Mouse (Mus musculus): ENCODE data around the gene Ttc38. TPM values are rescaled to one million over a fixed set of nuclear protein-coding genes. Genes with fewer than 3 reads are reported as not detected.

Gene Ttc38
- polyA plus RNA-seq, 1 experiment from 2014 or later: 3.6 TPM

DNA sequence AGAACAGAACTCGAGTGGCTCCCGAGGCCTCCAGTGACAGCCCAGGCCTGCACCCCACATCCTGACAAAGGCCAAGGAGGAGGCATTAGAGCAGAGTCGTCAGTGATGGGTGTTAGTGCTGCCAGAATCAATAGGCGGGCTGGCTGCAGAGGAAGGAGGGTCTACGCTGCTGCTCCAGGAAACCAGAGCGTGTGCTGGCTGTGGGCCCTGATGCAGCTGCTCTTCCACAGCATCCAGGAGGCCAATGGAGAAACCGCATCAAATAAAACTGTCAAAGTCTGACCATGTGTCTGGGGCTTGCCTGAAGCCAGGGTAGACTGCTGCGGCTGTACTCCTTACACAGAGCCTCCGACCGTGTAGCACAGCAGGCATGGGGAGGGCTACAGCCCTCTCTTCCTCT lies 65.0 kb downstream of the Ttc38 start:
- 83% methylated on average over 10 of the region's 10 CpGs for WGBS
- peaks cover 12% of the 10 kb centered on the region for H3K4me1 ChIP-seq (replicated peaks; ENCODE audit: control insufficient read depth, insufficient read depth, low read length)
- H3K9me3 ChIP-seq (ENCODE audit: control insufficient read depth, low read length): no peaks in the 10 kb centered on the region
- H3K27me3 ChIP-seq (replicated peaks; ENCODE audit: control insufficient read depth, insufficient read depth, low read length): no peaks in the 10 kb centered on the region
- no peak overlapping the region for H3K4me3 ChIP-seq (replicated peaks; ENCODE audit: low read length)
- H3K4me2 ChIP-seq (ENCODE audit: low read length): no peak overlapping the region
- H3K27ac ChIP-seq (ENCODE audit: low read length): no peak overlapping the region
- no peak for ATAC-seq
- H3K36me3 ChIP-seq (ENCODE audit: control insufficient read depth, insufficient read depth): peaks cover 18% of the 10 kb centered on the region
- H3K9ac ChIP-seq (replicated peaks; ENCODE audit: low read depth, low read length): no peak overlapping the region

DNA sequence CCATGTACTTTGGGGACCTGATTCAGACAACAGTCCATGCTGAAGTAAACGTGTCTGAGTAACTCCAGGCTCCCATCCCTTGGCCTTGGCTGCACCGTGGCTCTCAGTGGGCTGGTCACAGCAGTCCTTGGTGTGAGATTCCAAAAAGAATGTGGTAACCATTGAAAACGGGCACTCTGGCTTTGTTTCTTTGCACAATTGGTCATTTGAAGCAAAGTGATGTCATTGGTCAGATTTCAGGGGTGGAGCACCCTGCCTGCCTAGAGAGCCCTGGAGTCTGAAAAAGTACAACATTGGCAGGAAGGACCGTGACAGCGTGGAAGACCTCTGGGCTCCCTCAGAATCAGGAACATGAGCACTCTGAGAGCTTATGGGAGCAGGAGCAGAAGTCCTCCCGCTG lies 67.3 kb downstream of the Ttc38 start:
- Histone ChIP-seq H3K9ac (replicated peaks; ENCODE audit: low read depth, low read length) (no peak overlapping the region), H3K4me2 (ENCODE audit: low read length) (no peak overlapping the region), H3K36me3 (ENCODE audit: control insufficient read depth, insufficient read depth) (peaks cover 12% of the 10 kb centered on the region), H3K4me3 (replicated peaks; ENCODE audit: low read length) (no peak overlapping the region), H3K4me1 (replicated peaks; ENCODE audit: control insufficient read depth, insufficient read depth, low read length) (no peaks in the 10 kb centered on the region; the same call in 1 of the 2 replicates), H3K9me3 (ENCODE audit: control insufficient read depth, low read length) (no peaks in the 10 kb centered on the region), H3K27me3 (replicated peaks; ENCODE audit: control insufficient read depth, insufficient read depth, low read length) (no peaks in the 10 kb centered on the region), H3K27ac (ENCODE audit: low read length) (no peak overlapping the region)
- ATAC-seq: no peak
- 33% methylated on average over 6 of the region's 6 CpGs for WGBS

DNA sequence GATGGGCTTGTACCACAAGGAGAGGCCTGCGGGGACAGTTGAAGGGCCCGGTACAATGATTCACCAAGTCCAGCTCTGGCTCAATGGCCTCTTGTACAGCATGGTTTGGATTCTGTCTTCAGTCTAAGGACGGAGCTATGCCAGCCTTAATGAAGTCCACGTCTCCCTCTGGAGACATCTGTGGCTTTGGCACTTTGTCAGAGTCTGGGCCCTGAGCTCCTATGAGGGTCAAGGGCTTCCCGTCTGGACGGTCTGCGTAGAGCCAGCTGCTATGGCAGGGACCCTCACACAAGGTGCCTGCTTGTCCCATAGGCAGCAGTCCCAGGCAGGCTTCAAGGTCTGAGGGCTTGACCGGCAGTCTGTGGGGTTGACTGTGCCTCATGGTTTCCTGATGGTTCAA lies 68.2 kb downstream of the Ttc38 start:
- WGBS: 76% methylated on average over 8 of the region's 8 CpGs
- ATAC-seq: no peak

DNA sequence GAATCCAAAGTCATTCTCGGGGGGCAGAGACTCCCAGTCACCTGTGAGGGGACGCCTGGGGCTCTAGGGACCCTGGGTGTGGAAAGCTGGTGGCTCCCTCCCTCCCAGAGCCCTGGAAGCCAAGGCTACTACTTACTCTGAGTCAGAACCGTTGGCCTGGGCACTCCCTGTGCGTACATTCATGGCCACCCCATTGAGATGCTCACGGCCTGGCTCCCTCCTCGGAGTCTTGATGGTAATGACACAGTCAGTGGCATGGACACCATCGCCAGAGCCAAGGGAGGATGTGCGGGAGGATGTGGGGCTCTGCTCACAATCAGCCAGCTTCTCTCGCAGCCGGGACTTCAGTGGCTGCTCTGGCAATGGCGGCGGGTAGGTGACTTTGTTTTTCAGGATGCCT lies 68.7 kb downstream of the Ttc38 start:
- WGBS: 78% methylated on average over 12 of the region's 12 CpGs
- H3K27me3 ChIP-seq (replicated peaks; ENCODE audit: control insufficient read depth, insufficient read depth, low read length): no peaks in the 10 kb centered on the region
- H3K4me2 ChIP-seq (ENCODE audit: low read length): no peak overlapping the region
- H3K9me3 ChIP-seq (ENCODE audit: control insufficient read depth, low read length): no peaks in the 10 kb centered on the region
- H3K36me3 ChIP-seq (ENCODE audit: control insufficient read depth, insufficient read depth): peaks cover 6% of the 10 kb centered on the region; the same call in 1 of the 2 replicates
- no peaks in the 10 kb centered on the region; the same call in 1 of the 2 replicates for H3K4me1 ChIP-seq (replicated peaks; ENCODE audit: control insufficient read depth, insufficient read depth, low read length)
- H3K27ac ChIP-seq (ENCODE audit: low read length): no peak overlapping the region
- no peak for ATAC-seq
- H3K4me3 ChIP-seq (replicated peaks; ENCODE audit: low read length): no peak overlapping the region
- no peak overlapping the region for H3K9ac ChIP-seq (replicated peaks; ENCODE audit: low read depth, low read length)

More for the DNA sequence above, 68.2 kb downstream of the Ttc38 start:
- Histone ChIP-seq H3K27ac (ENCODE audit: low read length) (peak overlapping the region; percentile 33; the same call in 1 of the 2 replicates), H3K4me3 (replicated peaks; ENCODE audit: low read length) (no peak overlapping the region), H3K4me2 (ENCODE audit: low read length) (no peak overlapping the region), H3K9me3 (ENCODE audit: control insufficient read depth, low read length) (no peaks in the 10 kb centered on the region), H3K4me1 (replicated peaks; ENCODE audit: control insufficient read depth, insufficient read depth, low read length) (no peaks in the 10 kb centered on the region; the same call in 1 of the 2 replicates), H3K27me3 (replicated peaks; ENCODE audit: control insufficient read depth, insufficient read depth, low read length) (no peaks in the 10 kb centered on the region), H3K36me3 (ENCODE audit: control insufficient read depth, insufficient read depth) (peaks cover 6% of the 10 kb centered on the region; the same call in 1 of the 2 replicates), H3K9ac (replicated peaks; ENCODE audit: low read depth, low read length) (no peak overlapping the region)

DNA sequence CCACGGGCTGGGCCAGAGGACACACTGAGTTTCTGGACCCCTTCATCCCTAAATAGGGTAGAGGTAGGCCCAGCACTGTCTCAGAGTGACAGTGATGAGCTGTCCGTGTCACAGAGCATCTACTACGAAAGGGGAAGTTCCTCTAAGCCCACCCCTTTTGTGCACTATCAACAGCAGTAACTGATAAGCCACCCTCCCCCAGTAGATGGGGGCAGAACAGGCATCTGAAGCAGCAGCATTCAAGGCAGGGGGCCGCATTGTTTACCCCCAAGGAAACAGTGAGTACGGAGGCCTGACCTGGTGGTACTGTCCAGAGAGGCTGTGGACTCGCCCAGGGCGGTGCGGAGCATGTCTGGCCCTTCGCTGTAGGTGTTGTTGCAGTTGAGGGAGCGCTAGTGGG lies 70.4 kb downstream of the Ttc38 start:
- H3K9ac ChIP-seq (replicated peaks; ENCODE audit: low read depth, low read length): no peak overlapping the region
- peaks cover 6% of the 10 kb centered on the region; the same call in 1 of the 2 replicates for H3K36me3 ChIP-seq (ENCODE audit: control insufficient read depth, insufficient read depth)
- H3K4me1 ChIP-seq (replicated peaks; ENCODE audit: control insufficient read depth, insufficient read depth, low read length): no peaks in the 10 kb centered on the region; the same call in 1 of the 2 replicates
- H3K4me3 ChIP-seq (replicated peaks; ENCODE audit: low read length): no peak overlapping the region
- H3K9me3 ChIP-seq (ENCODE audit: control insufficient read depth, low read length): no peaks in the 10 kb centered on the region
- no peak overlapping the region for H3K4me2 ChIP-seq (ENCODE audit: low read length)
- no peak overlapping the region for H3K27ac ChIP-seq (ENCODE audit: low read length)
- ATAC-seq: no peak
- WGBS: 86% methylated on average over 10 of the region's 10 CpGs
- H3K27me3 ChIP-seq (replicated peaks; ENCODE audit: control insufficient read depth, insufficient read depth, low read length): no peaks in the 10 kb centered on the region

DNA sequence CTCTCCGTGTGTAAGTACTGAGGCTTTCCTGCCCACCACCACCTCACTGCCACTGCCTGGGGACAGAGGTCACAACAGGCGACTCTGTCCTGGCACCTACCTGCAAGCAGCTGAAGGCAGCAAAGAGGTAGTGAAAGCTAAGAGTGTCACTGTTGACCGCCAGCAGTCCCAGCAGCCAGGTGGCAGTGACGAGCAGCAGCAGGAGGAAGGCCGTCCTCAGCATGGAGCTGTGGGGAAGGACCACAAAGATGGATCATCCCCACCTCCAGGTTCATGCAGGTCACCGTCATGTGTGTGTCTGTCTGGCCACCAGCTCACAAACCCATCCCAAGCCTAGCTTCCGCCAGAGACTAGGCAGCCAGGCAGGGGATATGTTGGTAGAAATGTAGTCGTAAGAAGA lies 71.7 kb downstream of the Ttc38 start:
- Histone ChIP-seq H3K36me3 (ENCODE audit: control insufficient read depth, insufficient read depth) (peaks cover 2% of the 10 kb centered on the region; the same call in 1 of the 2 replicates), H3K4me2 (ENCODE audit: low read length) (no peak overlapping the region), H3K27ac (ENCODE audit: low read length) (no peak overlapping the region), H3K27me3 (replicated peaks; ENCODE audit: control insufficient read depth, insufficient read depth, low read length) (no peaks in the 10 kb centered on the region), H3K9me3 (ENCODE audit: control insufficient read depth, low read length) (no peaks in the 10 kb centered on the region), H3K4me1 (replicated peaks; ENCODE audit: control insufficient read depth, insufficient read depth, low read length) (no peaks in the 10 kb centered on the region; the same call in 1 of the 2 replicates), H3K9ac (replicated peaks; ENCODE audit: low read depth, low read length) (no peak overlapping the region), H3K4me3 (replicated peaks; ENCODE audit: low read length) (no peak overlapping the region)
- no peak for ATAC-seq
- 78% methylated on average over 8 of the region's 8 CpGs for WGBS

Other genes with a start within 250 kb of the Ttc38 start
- gene Wnt7b, start 249.8 kb upstream of the Ttc38 start, polyA plus RNA-seq (2015; fragmentation: Nextera tagmentation; extraction: Ambion mirVana): 110 and 125 TPM in 2 replicates
- gene Ppara, start 97.3 kb upstream of the Ttc38 start, polyA plus RNA-seq (2015; fragmentation: Nextera tagmentation; extraction: Ambion mirVana): 0.90 and 1.6 TPM in 2 replicates
- gene Cdpf1, start 20.6 kb upstream of the Ttc38 start, polyA plus RNA-seq (2015; fragmentation: Nextera tagmentation; extraction: Ambion mirVana): 24.1 and 27.8 TPM in 2 replicates
- gene Pkdrej, start 10.6 kb upstream of the Ttc38 start, polyA plus RNA-seq (2015; fragmentation: Nextera tagmentation; extraction: Ambion mirVana): 0.04 TPM in 2 replicates
- gene Gtse1, start 27.4 kb downstream of the Ttc38 start, polyA plus RNA-seq (2015; fragmentation: Nextera tagmentation; extraction: Ambion mirVana): 12.7 and 15.4 TPM in 2 replicates
- gene Trmu, start 47.0 kb downstream of the Ttc38 start, polyA plus RNA-seq (2015; fragmentation: Nextera tagmentation; extraction: Ambion mirVana): 51.2 and 59.1 TPM in 2 replicates
- 4.6 and 5.6 TPM in 2 replicates for gene Celsr1, start 201.5 kb downstream of the Ttc38 start, polyA plus RNA-seq (2015; fragmentation: Nextera tagmentation; extraction: Ambion mirVana)
- gene Gramd4, start 225.4 kb downstream of the Ttc38 start, polyA plus RNA-seq (2015; fragmentation: Nextera tagmentation; extraction: Ambion mirVana): 56.8 and 57.8 TPM in 2 replicates

All from forebrain, embryonic 16.5 days (tissue).